Mouse (Mus musculus) lung, adult 18-20 months (tissue): ENCODE data around the gene Iqcj.
"Not testable (repeated sequence)": the region's sequence is repeated elsewhere in the genome, so short reads cannot be mapped to it uniquely, and the experiment has no call there.

Experiments used
- DNase-seq, 2 experiments: peaks; one replicate each; pipeline ENCODE4 v3.0.0; 2022; ENCODE audit warnings: mixed read lengths in 2 of 2

The Iqcj gene

DNA sequence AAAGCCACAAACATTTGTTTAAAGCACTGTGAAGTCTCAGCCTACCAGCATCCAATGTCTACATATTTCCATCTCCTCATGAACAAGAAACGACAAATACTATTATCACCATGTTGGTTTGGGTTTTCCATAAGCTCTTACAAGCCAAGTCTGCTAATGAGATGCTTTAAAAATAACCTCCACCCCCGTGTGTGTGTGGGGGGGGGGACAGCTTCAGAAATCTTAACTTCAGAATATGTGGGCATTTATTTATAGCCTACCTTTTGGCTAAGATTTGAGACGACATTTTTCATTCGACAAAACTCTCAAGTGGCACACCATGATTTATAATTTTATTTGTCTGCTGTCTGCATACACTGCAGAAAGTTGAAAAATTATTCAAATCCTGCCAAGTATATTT is 185.4 kb downstream of the Iqcj start:
- no peak for DNase-seq

DNA sequence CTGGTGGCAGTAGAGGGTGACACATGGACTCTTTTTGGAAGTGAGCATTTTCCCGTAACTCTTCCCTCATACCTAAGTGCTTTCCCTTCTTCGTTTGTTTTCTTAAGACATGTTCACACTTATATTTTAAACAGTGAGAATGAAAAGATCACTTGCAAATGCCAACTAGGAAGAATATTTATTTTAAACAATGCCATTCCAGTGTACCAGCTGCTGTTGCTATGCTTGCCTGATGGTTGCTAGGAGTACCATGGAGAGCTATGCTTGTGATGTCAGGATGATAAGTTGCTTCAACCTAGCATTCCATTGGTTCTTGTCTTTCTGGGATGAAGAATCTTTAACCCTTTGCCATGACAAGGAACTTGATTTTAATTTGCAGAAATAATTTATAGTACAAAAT is 193.0 kb downstream of the Iqcj start:
- DNase-seq, result no peak

DNA sequence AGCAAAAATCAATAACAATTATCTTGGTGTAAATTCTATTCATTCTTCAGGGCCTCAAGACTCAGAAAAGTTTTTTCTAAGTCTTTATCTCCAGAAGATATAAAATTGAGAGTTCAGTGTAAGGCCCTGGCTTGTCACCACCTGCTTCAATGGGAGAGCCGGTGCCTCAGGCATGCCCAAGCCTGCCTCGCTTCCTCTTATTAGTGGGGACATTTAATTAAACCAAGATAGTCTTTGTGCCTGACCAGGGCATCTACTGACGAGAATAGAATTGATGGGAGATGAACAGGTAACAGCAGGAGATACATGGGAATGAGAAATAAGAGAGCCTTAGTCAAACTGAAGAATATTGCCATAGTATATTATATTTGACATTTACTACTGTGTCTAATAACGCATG is 200.1 kb downstream of the Iqcj start:
- no peak for DNase-seq

DNA sequence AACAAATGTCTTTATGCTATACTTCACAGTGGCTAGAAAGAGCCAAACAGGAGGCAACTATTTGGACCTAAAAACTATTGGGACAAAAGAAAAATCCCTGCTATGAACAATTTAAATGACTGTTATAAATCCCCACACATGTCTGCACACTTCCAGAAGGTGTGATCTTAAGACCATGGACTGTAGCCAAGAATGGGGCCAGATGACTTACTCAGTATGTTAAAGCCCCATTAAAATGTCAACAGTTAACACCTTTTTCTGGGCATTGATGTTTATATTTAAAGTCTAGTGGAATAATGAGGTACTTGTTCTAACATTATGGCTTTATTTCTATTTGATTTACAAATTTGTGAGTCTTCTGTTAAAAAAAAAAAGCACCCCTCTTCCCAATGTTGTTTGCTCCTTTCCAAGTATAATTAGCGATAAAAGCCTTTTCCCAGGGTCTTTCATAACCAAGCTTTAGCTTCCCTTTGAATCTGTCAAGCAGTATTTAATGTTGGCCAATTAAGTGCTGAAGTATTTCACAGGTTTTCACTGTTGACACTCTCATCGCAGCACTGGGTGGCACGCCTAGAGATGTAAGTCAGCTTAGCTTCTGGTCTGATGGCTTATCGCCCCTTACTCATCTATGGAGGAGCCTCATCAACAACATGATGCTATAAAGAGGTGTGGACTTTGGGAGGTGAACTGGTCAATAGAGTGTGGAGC is 204.9 kb downstream of the Iqcj start:
- DNase-seq, result no peak

DNA sequence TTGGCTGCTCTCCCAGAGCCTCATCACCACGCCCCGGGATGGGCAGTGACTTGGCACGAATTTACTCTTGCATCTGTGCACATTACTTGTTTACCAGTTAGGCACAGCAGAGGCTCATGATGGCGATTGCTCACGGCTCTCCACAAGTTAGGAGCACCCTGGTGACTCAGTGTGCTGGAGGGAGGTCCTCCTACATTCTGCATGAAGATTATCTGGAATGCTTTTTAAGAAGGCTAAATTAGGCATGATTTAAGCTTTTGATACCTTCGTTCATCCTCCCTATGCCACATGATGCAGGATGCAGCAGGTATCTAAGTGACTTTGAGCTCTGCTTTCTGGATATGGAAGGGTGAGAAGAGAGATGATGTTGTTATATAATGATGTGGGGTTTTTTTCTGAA is 207.5 kb downstream of the Iqcj start:
- DNase-seq, result not testable (repeated sequence)

DNA sequence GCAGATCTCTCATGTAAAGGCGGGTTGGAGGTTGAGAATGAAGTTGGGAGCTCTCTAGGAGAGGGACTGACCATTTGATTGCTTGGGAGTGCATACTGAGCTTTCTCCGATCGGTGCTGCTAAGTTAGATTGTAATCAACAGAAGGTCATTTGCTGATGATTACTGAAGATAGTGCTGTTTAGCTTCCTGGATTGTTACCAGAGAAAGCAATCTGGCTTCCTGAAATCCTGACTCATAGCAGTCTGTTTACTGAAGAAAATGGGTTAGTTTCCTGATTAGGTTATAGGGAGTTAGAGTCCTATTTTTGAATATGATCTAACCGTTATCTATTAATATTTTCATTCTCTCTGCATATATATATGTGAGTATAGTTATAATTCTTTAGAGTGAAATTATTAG is 209.3 kb downstream of the Iqcj start:
- no peak for DNase-seq

DNA sequence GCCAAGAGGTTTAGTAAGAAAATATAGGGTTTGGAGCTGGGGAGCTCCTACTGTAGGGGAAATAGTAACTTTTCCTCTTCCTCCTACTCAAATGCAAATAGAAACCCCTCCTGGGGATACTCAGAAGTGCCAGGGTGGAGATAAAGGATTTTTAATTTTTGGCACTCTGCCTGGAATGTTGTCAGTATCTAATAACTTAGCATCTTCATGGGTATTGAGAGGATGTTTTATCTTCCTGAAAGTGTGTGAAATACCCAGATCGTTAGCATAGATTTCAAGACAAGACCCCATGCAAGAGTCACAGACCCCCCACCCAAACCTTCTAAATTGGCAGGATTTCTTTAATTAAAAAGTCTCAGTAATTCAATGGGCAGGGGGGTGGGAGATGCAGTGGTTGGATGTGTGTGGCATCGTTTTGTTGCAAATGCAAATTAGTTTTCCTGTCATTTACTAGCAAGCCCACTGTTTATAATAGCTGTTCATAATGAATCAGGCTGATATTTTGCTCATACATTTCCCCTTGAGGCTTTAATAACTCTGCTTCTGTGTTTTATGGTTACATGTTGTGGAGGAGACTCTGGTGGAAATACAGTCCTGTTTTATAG is 213.2 kb downstream of the Iqcj start:
- DNase-seq, result no peak
